Mouse (Mus musculus): ENCODE measurements around the gene Mybbp1a.

Mybbp1a gene

DNA sequence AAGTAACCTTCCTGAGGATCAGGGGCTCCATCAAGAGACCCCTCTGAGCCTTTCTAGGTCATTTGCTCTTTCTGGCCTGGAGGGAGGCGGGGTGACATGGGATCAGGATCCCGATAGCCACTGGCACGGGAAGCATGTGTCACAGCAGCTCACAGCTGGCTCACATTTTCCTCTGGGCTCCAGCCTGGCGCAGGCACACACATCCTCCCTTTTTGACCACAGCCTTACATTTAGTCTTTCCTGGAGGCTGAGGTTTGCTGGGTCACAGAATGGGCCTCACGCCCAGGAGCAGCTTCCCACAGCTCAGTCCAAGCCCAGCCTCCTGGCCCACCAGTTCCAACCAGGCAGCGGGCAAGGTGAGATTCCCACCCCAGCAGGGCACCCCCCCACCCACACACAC, 37.1 kb downstream of the Mybbp1a start:
- no peak for DNase-seq (ENCODE audit: low read depth)

GRCm38 (mm10) chr11:72479499-72479898, 38.3 kb downstream of the Mybbp1a start:
- no peak for DNase-seq (ENCODE audit: low read depth)

- no peak for DNase-seq (ENCODE audit: low read depth)
These were observed 40.2 kb downstream of the Mybbp1a start for GRCm38 (mm10) chr11:72481313-72481712.

DNA sequence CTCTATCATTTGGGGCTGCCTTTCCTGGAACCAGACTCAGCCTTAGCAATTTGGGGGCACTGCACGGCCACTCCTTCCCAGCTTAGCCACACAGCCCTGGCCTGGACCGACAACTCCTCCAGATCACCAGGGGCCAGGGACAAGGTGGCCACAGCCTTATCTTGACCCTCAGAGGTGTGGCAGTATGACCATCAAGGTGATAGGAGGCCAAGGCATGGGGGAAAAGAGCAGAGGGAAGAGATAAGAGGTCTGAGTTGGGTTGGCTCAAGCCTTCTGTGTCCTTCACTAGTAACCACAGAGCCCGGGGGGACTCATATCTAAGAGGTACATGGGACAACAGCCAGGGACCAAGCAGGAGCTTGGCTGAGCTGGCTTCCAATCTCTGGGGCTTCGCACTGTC, 40.8 kb downstream of the Mybbp1a start:
- no peak for DNase-seq (ENCODE audit: low read depth)

DNA sequence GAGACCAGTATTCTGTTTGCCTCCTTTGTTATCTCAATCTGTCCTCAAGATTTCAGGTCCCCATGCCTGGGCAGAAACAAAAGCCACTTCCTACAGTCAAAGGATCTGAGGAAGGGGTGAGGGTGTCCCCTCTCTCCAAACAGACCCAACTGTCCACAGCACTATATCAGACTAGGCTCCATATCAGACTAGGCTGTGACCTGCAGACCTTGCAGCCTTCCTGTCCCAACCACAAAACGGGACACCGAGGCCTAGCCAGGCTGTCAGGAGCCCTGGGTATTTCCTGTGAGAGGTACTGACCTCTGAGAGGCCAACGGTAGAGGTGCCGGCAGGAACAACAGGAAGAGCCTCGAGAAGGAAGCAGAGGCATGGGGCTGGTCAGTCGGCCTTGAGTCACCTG, 43.4 kb downstream of the Mybbp1a start:
- DNase-seq (ENCODE audit: low read depth), result no peak

DNA sequence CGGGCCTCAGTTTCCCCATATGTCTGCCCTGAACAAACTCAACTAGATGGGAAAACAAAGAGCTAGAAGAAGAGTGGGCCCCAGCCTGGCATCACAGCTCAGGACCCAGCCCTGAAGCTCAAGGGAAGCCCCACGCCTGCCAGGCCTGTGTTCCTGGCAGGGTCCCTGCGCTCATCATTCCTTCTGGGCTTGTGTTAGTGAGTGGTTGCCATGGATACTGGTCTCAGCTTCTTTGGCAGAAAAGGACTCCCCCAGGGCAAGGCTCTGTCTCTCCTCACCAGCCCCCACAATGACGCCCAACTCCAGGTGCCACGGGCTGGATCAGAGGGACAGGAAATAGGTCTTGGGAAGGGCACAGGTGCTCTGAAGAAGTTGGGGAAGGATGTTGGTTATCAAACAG, 44.0 kb downstream of the Mybbp1a start:
- DNase-seq (ENCODE audit: low read depth), result no peak

- no peak for DNase-seq (ENCODE audit: low read depth)
These were observed 44.8 kb downstream of the Mybbp1a start for GRCm38 (mm10) chr11:72485960-72486359.

- no peak for DNase-seq (ENCODE audit: low read depth)
These were observed 46.0 kb downstream of the Mybbp1a start for GRCm38 (mm10) chr11:72487171-72487570.

GRCm38 (mm10) chr11:72487739-72488138, 46.6 kb downstream of the Mybbp1a start:
- DNase-seq (ENCODE audit: low read depth), result no peak

GRCm38 (mm10) chr11:72488753-72489271, 47.7 kb downstream of the Mybbp1a start:
- no peak for DNase-seq (ENCODE audit: low read depth)

DNA sequence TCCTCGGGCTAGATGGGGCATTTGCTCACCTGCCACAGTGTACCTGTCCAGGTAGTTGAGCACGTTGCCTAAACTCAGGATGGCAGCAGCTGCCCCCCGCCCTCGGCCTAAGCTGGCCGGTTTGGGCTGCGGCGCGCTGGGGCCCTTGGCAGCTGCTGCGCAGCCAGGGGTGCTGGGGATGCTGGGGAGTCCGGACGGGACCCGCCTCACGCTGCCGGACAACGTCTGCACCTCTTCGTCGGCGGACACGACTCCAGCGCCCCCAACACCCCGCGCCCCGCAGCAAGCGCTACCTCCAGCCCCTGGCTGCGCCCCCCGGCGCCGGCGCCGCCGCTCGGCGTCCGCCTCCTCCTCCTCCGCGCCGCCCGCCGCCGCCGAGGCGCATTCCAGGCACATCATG, 48.2 kb downstream of the Mybbp1a start:
- no peak for DNase-seq (ENCODE audit: low read depth)

DNA sequence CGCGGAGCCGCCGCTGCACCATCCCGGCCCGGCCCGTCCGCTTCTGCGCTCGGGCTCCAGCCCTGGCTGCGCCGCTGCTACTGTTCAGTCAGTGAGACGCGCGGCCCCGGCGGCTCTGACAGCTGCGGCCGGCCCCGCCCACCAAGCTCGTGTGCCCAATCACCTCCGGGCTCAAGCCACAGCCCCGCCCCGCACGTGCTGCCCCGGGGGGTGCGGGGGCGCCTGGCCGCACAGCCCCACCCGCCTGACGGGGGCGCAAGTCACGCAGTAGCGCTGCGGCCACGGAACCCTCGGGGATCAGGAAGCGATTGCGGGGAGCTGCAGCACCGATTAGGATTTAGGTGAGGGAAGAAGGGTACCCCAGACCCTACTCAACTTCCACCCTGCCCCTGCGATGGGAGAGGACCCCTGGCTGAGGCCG, 48.7 kb downstream of the Mybbp1a start, which contains the start of gene Spns2:
Spns2 (minus strand) TSS at position 24 of the 421 bp plus-strand sequence.
- peak; percentile 58 for DNase-seq (ENCODE audit: low read depth)

DNA sequence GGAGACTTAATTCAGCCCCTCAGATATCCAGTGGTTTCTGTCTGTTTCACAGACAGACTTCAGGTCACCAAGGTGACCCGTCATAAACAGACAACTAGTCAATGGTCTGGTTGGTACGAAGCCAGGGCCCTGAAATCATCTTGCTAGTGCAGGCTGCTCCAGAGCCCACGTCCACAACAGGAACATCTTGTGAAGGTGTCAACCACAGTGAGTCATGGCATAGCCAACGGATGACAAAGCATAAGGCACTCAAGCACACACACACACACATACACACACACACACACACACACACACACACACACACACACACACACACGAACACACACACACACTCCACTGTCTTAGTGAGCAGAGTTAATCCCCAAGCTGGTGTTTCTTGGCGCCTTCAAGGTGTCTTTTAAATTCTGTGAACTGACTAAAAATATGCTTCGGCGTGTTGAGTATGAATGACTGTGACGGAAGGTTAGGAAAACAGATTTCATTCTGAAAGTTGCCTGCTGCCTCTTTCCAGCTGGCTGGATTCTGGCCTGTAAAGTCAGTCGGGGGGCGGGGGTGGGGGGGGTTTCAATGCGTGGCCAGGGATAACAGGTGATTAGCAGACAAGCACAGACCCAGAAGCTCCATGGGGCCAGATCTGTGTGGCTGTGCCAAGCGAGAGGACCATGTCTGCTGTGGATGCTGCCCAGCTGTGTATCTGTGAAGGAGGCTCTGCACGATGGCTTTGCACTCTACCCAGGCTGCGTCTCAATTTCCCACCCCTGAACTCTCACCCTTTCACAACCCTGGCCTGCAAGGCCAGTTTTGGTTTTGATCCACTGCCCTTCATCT, 50.2 kb downstream of the Mybbp1a start:
- DNase-seq (ENCODE audit: low read depth), result no peak

DNA sequence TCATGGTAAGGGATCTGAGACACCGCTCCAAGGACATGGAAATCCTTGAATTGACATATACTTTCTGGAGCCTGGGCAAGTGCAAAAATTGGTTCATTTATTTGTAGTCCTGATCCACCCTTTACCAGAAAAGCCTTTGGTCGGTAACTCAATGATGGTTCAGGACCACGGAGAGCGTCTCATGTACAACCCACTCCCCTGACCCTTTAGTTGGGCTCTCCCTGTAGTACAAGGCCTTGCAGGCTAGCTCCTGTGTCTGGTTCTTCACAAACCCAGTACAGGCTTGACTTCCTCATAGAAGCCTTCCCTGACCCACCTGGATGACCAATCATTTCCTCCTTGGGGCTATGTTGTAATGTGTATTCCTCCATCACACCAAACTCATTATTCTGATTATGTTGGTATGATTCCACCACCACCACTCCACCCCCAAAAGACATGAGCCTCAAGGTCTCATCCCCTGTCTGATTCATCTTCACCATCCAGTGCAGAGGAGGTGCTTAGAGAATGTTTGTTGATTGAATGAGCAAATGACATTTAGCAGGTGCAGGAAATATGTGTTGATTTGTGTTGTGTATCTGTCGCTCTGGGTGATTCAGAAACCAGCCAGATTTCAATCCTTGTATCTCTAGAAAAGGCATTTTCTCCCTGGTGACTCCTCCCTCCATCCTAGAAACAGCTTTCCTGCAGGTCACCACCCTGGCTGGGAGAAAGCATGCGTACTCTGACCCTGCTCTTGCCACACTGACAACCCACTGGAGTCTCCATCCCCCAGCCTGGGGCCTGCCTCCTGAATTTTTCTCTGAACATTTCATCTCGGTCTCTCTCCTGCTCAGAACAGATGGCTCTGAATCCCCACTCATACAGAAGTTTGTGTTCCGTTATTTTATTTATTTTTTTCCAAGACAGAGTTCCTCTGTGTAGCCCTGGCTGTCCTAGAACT, 53.2 kb downstream of the Mybbp1a start:
- no peak for DNase-seq (ENCODE audit: low read depth)

GRCm38 (mm10) chr11:72496066-72496465, 54.9 kb downstream of the Mybbp1a start:
- no peak for DNase-seq (ENCODE audit: low read depth)

- no peak for DNase-seq (ENCODE audit: low read depth)
These were observed 55.6 kb downstream of the Mybbp1a start for GRCm38 (mm10) chr11:72496775-72497174.

GRCm38 (mm10) chr11:72497367-72497766, 56.2 kb downstream of the Mybbp1a start:
- no peak for DNase-seq (ENCODE audit: low read depth)

- DNase-seq (ENCODE audit: low read depth), result no peak
These were observed 59.0 kb downstream of the Mybbp1a start for GRCm38 (mm10) chr11:72500139-72500538.

Measured in c-Kit-positive CD71-positive TER-119-negative erythroid progenitor cells, embryonic 14.5 days (primary cell).